8 mouse cellular contexts compared by ENCODE assay signal in the genomic region with DNA sequence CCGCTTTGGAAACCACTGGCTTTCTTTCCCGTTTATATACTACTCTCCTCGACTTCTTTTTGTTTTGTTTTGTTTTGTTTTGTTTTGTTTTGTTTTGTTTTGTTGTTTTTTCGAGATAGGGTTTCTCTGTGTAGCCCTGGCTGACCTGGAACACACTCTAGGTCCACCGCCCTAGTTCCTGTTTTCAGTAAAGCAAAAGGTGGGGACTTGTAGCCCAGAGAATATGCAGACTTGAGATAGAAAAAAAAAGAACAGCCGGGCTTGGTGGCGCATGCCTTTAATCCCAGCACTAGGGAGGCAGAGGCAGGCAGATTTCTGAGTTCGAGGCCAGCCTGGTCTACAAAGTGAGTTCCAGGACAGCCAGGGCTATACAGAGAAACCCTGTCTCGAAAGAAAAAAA. TPM values are rescaled to one million over a fixed set of nuclear protein-coding genes. Genes with fewer than 3 reads are reported as not detected.
DNase-seq lines count a peak whose midpoint lies in the region; ATAC-seq and TF ChIP-seq lines count a peak whose summit lies in the region.
"Not testable (repeated sequence)": the region's sequence is repeated elsewhere in the genome, so short reads cannot be mapped to it uniquely, and the experiment has no call there.

No protein-coding gene starts in this region.

- DNase-seq in B cell, adult 2 months, result peak; percentile 41 to 46
- DNase-seq in gastrocnemius, adult 2 months; hindbrain, embryonic 11.5 days (ENCODE audit: low spot score); liver, embryonic 14.5 days (ENCODE audit: low read depth in 3 of 3, low spot score in 3 of 3): not testable (repeated sequence)
- DNase-seq in spleen, postnatal 36 days (ENCODE audit: low spot score in 2 of 2), result peak; percentile 27 to 43

- H3K9ac ChIP-seq in embryonic facial prominence, embryonic 12.5 days; hindbrain, embryonic 11.5 days (ENCODE audit: low read depth, low read length); midbrain, embryonic 12.5 days (replicated peaks): not testable (repeated sequence)
- peak overlapping the region; percentile 36; the same call in 1 of the 2 replicates for H3K9ac ChIP-seq in kidney, embryonic 16.5 days (replicated peaks; ENCODE audit: low read length)
- peak overlapping the region; percentile 67 for H3K9ac ChIP-seq in liver, embryonic 14.5 days (replicated peaks)

- not testable (repeated sequence) for TF ChIP-seq CTCF in gastrocnemius, adult 2 months (IDR thresholded peaks at IDR 0.05); liver, embryonic 14.5 days (IDR thresholded peaks at IDR 0.05; ENCODE audit: low read depth)

- not testable (repeated sequence) for H3K36me3 ChIP-seq in embryonic facial prominence, embryonic 12.5 days; hindbrain, embryonic 11.5 days (ENCODE audit: control insufficient read depth, insufficient read depth, low read length); kidney, embryonic 16.5 days (ENCODE audit: insufficient read depth, low read length); liver, embryonic 14.5 days (replicated peaks; ENCODE audit: control insufficient read depth, insufficient read depth, low read depth); midbrain, embryonic 12.5 days

- 73% methylated on average over 9 of the region's 9 CpGs for WGBS in embryonic facial prominence, embryonic 12.5 days
- WGBS in hindbrain, embryonic 11.5 days, result 72% methylated on average over 9 of the region's 9 CpGs
- WGBS in kidney, embryonic 16.5 days, result 66% methylated on average over 9 of the region's 9 CpGs
- 30% methylated on average over 9 of the region's 9 CpGs for WGBS in liver, embryonic 14.5 days (ENCODE audit: insufficient replicate concordance)
- 76% methylated on average over 9 of the region's 9 CpGs for WGBS in midbrain, embryonic 12.5 days

- ATAC-seq in embryonic facial prominence, embryonic 12.5 days (ENCODE audit: insufficient number of reproducible peaks, insufficient read depth, low FRiP score, low TSS enrichment); hindbrain, embryonic 11.5 days (ENCODE audit: low FRiP score); kidney, embryonic 16.5 days (ENCODE audit: low FRiP score, low TSS enrichment); liver, embryonic 14.5 days (ENCODE audit: insufficient read depth); midbrain, embryonic 12.5 days (ENCODE audit: low FRiP score, low read depth): not testable (repeated sequence)

- not testable (repeated sequence) for H3K4me1 ChIP-seq in embryonic facial prominence, embryonic 12.5 days; hindbrain, embryonic 11.5 days (replicated peaks; ENCODE audit: control insufficient read depth, insufficient read depth, low read length); kidney, embryonic 16.5 days (ENCODE audit: insufficient read depth, low read length); liver, embryonic 14.5 days (replicated peaks; ENCODE audit: control insufficient read depth in 2 of 2, insufficient read depth in 2 of 2, low read length in 1 of 2); midbrain, embryonic 12.5 days

- H3K9me3 ChIP-seq in embryonic facial prominence, embryonic 12.5 days; hindbrain, embryonic 11.5 days (ENCODE audit: control insufficient read depth, low read length); kidney, embryonic 16.5 days (ENCODE audit: low read length); liver, embryonic 14.5 days (ENCODE audit: control insufficient read depth, low read length); midbrain, embryonic 12.5 days: not testable (repeated sequence)

- peak overlapping the region; percentile 69 for H3K4me2 ChIP-seq in embryonic facial prominence, embryonic 12.5 days (replicated peaks)
- peak overlapping the region; percentile 89 for H3K4me2 ChIP-seq in hindbrain, embryonic 11.5 days (replicated peaks; ENCODE audit: low read depth, low read length)
- H3K4me2 ChIP-seq in kidney, embryonic 16.5 days (replicated peaks; ENCODE audit: low read depth, low read length), result peak overlapping the region; percentile 73
- H3K4me2 ChIP-seq in liver, embryonic 14.5 days (ENCODE audit: low read depth), result peak overlapping the region; percentile 88
- peak overlapping the region; percentile 84 for H3K4me2 ChIP-seq in midbrain, embryonic 12.5 days (replicated peaks)

- H3K27me3 ChIP-seq in embryonic facial prominence, embryonic 12.5 days; hindbrain, embryonic 11.5 days (ENCODE audit: control insufficient read depth, insufficient read depth, low read length); kidney, embryonic 16.5 days (ENCODE audit: insufficient read depth, low read length); liver, embryonic 14.5 days (ENCODE audit: control insufficient read depth, insufficient read depth, low read length); midbrain, embryonic 12.5 days: not testable (repeated sequence)

- not testable (repeated sequence) for TF ChIP-seq EP300 in liver, embryonic 14.5 days (IDR thresholded peaks at IDR 0.05; ENCODE audit: low read depth)

- peak overlapping the region; percentile 72 for H3K4me3 ChIP-seq in embryonic facial prominence, embryonic 12.5 days
- H3K4me3 ChIP-seq in gastrocnemius, adult 2 months, result peak overlapping the region; percentile 95
- not testable (repeated sequence) for H3K4me3 ChIP-seq in hindbrain, embryonic 11.5 days (ENCODE audit: low read depth, low read length)
- peak overlapping the region; percentile 76 for H3K4me3 ChIP-seq in kidney, embryonic 16.5 days (ENCODE audit: low read length)
- H3K4me3 ChIP-seq in liver, embryonic 14.5 days (ENCODE audit: insufficient read depth in 1 of 2, low read depth in 2 of 2, low read length in 2 of 2), result peak overlapping the region; percentile 19 to 81
- peak overlapping the region; percentile 76 for H3K4me3 ChIP-seq in midbrain, embryonic 12.5 days

- H3K27ac ChIP-seq in embryonic facial prominence, embryonic 12.5 days; hindbrain, embryonic 11.5 days (ENCODE audit: low read depth, low read length); kidney, embryonic 16.5 days (ENCODE audit: low read length); midbrain, embryonic 12.5 days (replicated peaks): not testable (repeated sequence)
- peak overlapping the region; percentile 94 for H3K27ac ChIP-seq in gastrocnemius, adult 2 months
- peak overlapping the region; percentile 86 for H3K27ac ChIP-seq in liver, embryonic 14.5 days

- intact Hi-C loops in gastrocnemius, adult 2 months (cut with DNase I), result loop anchor here (5.0 kb wide), 1 partner anchor 94 kb away; no protein-coding TSS in a partner anchor

RNA-seq across cellular contexts. Expression of gene Helb, which starts 0.7 kb away (rescaled TPM):
- polyA plus RNA-seq in embryonic facial prominence, embryonic 12.5 days (2016; fragmentation: Nextera tagmentation; extraction: Ambion mirVana), result 7.2 and 7.9 TPM in 2 replicates
- total RNA-seq in gastrocnemius, adult 2 months (2021), result 1 to 10 TPM; 6.6 to 7.1 TPM
- polyA plus RNA-seq in hindbrain, embryonic 11.5 days (2014; fragmentation: Nextera tagmentation; extraction: Ambion mirVana), result 3.9 and 4.1 TPM in 2 replicates
- polyA plus RNA-seq in kidney, embryonic 16.5 days (2015; fragmentation: Nextera tagmentation; extraction: Ambion mirVana), result 4.7 and 6.0 TPM in 2 replicates
- polyA plus RNA-seq in liver, embryonic 14.5 days (2012; rRNA removed), result 6.6 and 9.0 TPM in 2 replicates
- 5.9 and 6.0 TPM in 2 replicates for polyA plus RNA-seq in liver, embryonic 14.5 days (2014; fragmentation: Nextera tagmentation; extraction: Ambion mirVana)
- polyA plus RNA-seq in midbrain, embryonic 12.5 days (2016; fragmentation: Nextera tagmentation; extraction: Ambion mirVana), result 5.0 and 5.3 TPM in 2 replicates
